Mouse (Mus musculus) embryonic facial prominence, embryonic 11.5 days (tissue): ENCODE results near the gene Rflna. TPM values are rescaled to one million over a fixed set of nuclear protein-coding genes. Genes with fewer than 3 reads are reported as not detected.

ENCODE experiments used
- ATAC-seq: fragments of 200-750 bp; cut with Nextera tagmentation; replicated peaks from 2 replicates; pipeline ENCODE4 v1.8.0; 2017; ENCODE audit warnings: low read depth; ENCODE audit not compliant: insufficient number of reproducible peaks, low FRiP score, low TSS enrichment
- DNase-seq: peaks from one replicate; pipeline ENCODE4 v3.0.0-alpha.2; 2015; ENCODE audit warnings: low spot score
- H3K27ac ChIP-seq: fragments of 300-500 bp; sonication (generic); replicated peaks from 2 replicates; pipeline ENCODE4 v1.5.1; 2014; ENCODE audit warnings: mild to moderate bottlenecking, low read depth, low read length, control low read depth
- H3K27me3 ChIP-seq: fragments of 300-500 bp; sonication (generic); 2 replicates; pipeline ENCODE4 v1.6.1; 2014; ENCODE audit warnings: mild to moderate bottlenecking, low read length, moderate library complexity, mixed read lengths; ENCODE audit not compliant: control insufficient read depth, insufficient read depth
- H3K36me3 ChIP-seq: fragments of 300-500 bp; sonication (generic); replicated peaks from 2 replicates; pipeline ENCODE4 v1.6.1; 2014; ENCODE audit warnings: low read depth, mild to moderate bottlenecking, low read length, moderate library complexity, mixed read lengths; ENCODE audit not compliant: control insufficient read depth, insufficient read depth
- H3K4me1 ChIP-seq: fragments of 300-500 bp; sonication (generic); 2 replicates; pipeline ENCODE4 v1.6.1; 2014; ENCODE audit warnings: low read length, mixed read lengths; ENCODE audit not compliant: control insufficient read depth, insufficient read depth
- H3K4me2 ChIP-seq: fragments of 300-500 bp; sonication (generic); 2 replicates; pipeline ENCODE4 v1.6.1; 2014; ENCODE audit warnings: low read depth, mild to moderate bottlenecking, control low read depth, low read length, moderate library complexity
- H3K4me3 ChIP-seq: fragments of 300-500 bp; sonication (generic); 2 replicates; pipeline ENCODE4 v1.5.1; 2014; ENCODE audit warnings: low read depth, low read length, control low read depth
- H3K9ac ChIP-seq: fragments of 300-500 bp; sonication (generic); replicated peaks from 2 replicates; pipeline ENCODE4 v1.6.1; 2014; ENCODE audit warnings: mild to moderate bottlenecking, control low read depth, low read length
- H3K9me3 ChIP-seq: fragments of 300-500 bp; sonication (generic); replicated peaks from 2 replicates; pipeline ENCODE4 v1.6.1; 2016; ENCODE audit warnings: mild to moderate bottlenecking, low read length, inconsistent platforms, mixed read lengths; ENCODE audit not compliant: control insufficient read depth
- WGBS: fragments of 180-500 bp; shearing (Covaris S2); extraction: QIAGEN DNeasy Blood & Tissue Kit; methylation state at CpG from one replicate; pipeline ENCODE4 v1.1.7; 2014; 5-methylcytosine and 5-hydroxymethylcytosine counted together
- polyA plus RNA-seq: library from polyadenylated mRNA; unstranded; fragments of >200 nt; fragmentation: Nextera tagmentation; extraction: Ambion mirVana; gene quantifications from 2 replicates; pipeline ENCODE4 v1.2.1, GENCODE M21; 2014

Gene Rflna
- polyA plus RNA-seq, 1 experiment from 2014 or later, result 7.2 TPM

DNA sequence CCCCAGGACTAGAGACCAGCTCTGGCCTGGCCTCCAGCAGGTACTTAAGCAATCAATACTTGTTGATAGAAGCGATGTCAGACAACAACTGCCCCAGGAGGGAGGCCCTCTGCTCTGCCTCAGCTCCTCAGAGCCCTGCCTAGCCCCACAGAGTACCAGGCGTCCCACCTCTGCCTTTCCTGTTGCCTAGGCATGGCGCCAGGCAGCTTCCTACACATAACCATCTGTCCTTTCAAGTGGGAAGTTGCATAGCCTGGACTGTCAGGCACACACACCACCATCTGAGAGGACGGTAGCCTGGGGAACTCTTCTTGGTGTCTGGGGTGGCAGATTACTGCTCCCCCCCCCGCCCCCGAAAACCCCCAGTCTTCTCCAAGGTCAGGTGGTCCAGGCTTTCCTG is 6.2 kb upstream of the Rflna start:
- 61% methylated on average over 6 of the region's 6 CpGs for WGBS
- Histone ChIP-seq H3K27ac (no peak overlapping the region), H3K36me3 (no peaks in the 10 kb centered on the region), H3K4me1 (no peaks in the 10 kb centered on the region), H3K27me3 (no peaks in the 10 kb centered on the region), H3K4me3 (no peak overlapping the region), H3K9me3 (no peaks in the 10 kb centered on the region), H3K4me2 (no peak overlapping the region), H3K9ac (no peak overlapping the region)
- no peak for DNase-seq
- ATAC-seq, result no peak

DNA sequence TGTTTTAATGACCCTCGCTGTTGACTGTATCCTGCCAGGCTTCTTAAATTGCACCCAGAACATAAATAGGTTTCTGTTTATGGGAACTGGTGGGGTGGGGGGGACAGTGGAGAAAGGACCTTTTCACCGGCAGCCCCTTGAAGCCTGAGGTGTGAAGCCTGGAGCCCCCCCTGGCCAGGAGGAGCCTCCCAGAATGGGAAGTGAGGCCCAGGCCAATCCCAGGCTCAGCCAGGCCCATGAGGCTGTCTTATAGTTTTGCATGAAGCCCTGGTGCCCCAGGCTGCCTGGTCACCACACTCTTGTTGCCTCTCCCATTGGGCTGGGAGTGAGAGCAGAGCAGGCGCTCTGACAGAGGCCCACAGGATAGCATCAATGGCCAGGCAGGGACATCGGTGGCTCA is 5.1 kb upstream of the Rflna start:
- Histone ChIP-seq H3K27ac (no peak overlapping the region), H3K4me3 (no peak overlapping the region)
- 69% methylated on average over 4 of the region's 4 CpGs for WGBS

DNA sequence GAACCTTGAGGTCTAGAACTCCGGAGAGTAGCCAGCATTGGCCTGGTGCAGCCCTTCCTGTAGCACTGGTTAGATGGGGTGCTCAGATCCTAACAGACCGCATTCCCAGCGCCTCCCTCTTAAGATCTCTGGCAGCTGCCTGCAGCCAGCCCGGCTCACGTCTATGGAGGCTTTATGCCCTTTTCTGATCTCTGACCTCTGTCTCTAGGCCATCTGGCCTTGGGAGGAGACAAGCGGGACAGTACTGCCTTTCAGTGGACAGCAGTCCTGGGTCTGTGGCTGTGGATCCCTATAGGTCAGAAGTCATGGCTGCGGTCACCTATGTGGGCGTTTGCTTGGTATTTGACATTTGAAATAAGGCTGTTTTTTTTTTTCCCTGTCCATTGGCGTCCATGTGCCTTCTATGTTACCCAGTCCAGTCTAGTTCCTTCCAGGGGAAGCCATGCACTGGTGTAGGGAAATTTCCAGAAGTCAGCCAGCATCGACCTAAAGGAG is 2.2 kb upstream of the Rflna start:
- H3K27ac ChIP-seq, result no peak overlapping the region
- DNase-seq, result no peak
- H3K4me1 ChIP-seq, result peaks cover 3% of the 10 kb centered on the region
- H3K4me3 ChIP-seq, result no peak overlapping the region
- 35% methylated on average over 10 of the region's 10 CpGs for WGBS
- no peaks in the 10 kb centered on the region for H3K36me3 ChIP-seq
- H3K9ac ChIP-seq, result no peak overlapping the region
- no peak overlapping the region for H3K4me2 ChIP-seq
- peaks cover 10% of the 10 kb centered on the region; the same call in 1 of the 2 replicates for H3K27me3 ChIP-seq
- ATAC-seq, result no peak
- no peaks in the 10 kb centered on the region for H3K9me3 ChIP-seq

More for the DNA sequence above, 5.1 kb upstream of the Rflna start:
- Histone ChIP-seq H3K27me3 (no peaks in the 10 kb centered on the region), H3K36me3 (no peaks in the 10 kb centered on the region), H3K9me3 (no peaks in the 10 kb centered on the region), H3K9ac (no peak overlapping the region), H3K4me2 (no peak overlapping the region), H3K4me1 (no peaks in the 10 kb centered on the region; the same call in 1 of the 2 replicates)
- DNase-seq (no peak), ATAC-seq (no peak)

DNA sequence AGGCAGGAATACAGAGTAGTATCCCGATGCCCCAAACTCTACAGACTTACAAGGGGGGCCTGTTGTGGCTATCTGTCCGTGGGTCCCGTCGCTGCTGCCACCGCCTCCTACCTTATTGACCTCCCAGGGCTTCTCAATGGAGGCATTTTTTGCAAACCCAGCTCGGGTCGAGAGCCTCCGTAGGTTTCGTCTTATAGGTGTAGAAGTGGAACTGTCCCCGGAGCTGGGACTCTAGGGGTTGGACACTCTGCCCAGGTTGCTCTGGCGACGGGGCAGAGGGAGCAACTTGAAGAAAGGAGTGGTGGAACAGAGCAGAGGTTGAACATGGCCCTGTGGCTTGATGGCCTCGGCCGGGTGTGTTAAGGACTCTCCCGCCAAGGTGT is 843 bp downstream of the Rflna start:
- Histone ChIP-seq H3K9me3 (no peaks in the 10 kb centered on the region), H3K9ac (peak overlapping the region; percentile 47; the same call in 1 of the 2 replicates), H3K36me3 (no peaks in the 10 kb centered on the region; the same call in 1 of the 2 replicates), H3K4me3 (peak overlapping the region; percentile 42), H3K4me2 (peak overlapping the region; percentile 71), H3K4me1 (peaks cover 3% of the 10 kb centered on the region), H3K27ac (no peak overlapping the region), H3K27me3 (peaks cover 10% of the 10 kb centered on the region; the same call in 1 of the 2 replicates)
- no peak for ATAC-seq
- 11% methylated on average over 15 of the region's 15 CpGs for WGBS
- no peak for DNase-seq

DNA sequence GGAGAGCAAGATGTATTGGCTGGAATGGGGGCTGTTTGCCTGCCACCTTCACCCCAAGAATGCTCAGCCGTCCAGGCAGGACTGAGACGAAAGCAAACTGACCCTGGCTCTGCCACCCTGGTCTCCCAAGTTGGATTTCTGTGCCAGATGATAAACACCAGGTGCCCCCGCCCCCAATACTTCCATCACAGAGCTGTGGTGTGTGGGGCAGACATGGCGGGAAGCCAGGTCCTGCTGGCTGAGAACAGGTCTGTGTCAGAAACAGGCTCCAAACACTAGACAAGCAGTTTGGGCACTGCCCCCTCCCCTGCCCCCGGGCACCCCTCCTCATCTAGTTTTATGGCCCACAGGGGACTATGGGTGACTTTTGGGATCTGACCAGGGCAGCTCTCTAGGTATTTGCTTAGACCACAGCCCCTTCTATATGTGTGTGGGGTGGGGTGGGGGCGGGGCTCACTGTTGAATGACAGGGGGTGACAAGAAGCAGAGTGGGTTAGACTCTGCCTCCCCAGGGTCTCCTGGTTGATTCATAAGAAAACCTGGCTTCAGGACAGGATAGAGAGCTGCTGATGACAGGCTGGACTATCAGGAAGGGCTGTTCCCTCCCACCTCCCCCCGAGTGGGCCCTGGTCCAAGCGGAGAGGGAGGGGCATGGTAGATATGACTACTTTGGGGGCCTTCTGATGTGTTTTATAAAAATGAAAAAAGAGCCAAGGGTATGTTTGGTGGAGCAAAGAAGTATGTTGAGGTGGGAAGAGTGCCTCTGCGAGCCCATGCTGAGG is 3.0 kb downstream of the Rflna start:
- Histone ChIP-seq H3K27me3 (peaks cover 10% of the 10 kb centered on the region; the same call in 1 of the 2 replicates), H3K27ac (no peak overlapping the region), H3K9ac (no peak overlapping the region), H3K4me2 (no peak overlapping the region), H3K4me3 (no peak overlapping the region), H3K36me3 (no peaks in the 10 kb centered on the region; the same call in 1 of the 2 replicates), H3K4me1 (peaks cover 3% of the 10 kb centered on the region), H3K9me3 (no peaks in the 10 kb centered on the region)
- DNase-seq (peak; percentile 9), ATAC-seq (0 out of 2 replicates have a peak, but pooled peaks have one; percentile 7)
- 74% methylated on average over 9 of the region's 9 CpGs for WGBS

DNA sequence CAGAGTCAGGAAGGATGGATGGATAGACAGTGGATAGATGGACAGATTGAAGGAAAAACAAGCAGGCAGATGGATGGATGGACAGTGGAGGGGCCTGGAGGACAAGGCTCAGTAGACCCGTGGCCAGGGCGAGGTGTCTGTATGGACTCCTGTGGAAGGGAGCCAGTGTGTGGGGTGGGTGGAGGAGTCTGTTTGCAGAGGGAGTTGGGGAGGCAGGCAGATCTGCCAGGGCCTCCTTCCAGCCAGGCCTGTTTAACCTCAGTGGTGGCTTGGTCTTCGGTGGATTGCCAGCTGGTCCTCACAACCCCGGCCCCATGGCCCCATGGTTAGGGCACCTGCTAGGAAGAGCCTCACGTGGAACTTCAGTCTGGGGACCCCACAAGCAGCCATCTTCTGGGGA is 3.9 kb downstream of the Rflna start:
- Histone ChIP-seq H3K4me3 (no peak overlapping the region), H3K4me1 (peaks cover 3% of the 10 kb centered on the region), H3K27me3 (peaks cover 10% of the 10 kb centered on the region; the same call in 1 of the 2 replicates), H3K9me3 (no peaks in the 10 kb centered on the region), H3K4me2 (no peak overlapping the region), H3K27ac (no peak overlapping the region), H3K9ac (no peak overlapping the region), H3K36me3 (no peaks in the 10 kb centered on the region; the same call in 1 of the 2 replicates)
- DNase-seq (no peak), ATAC-seq (no peak)
- WGBS, result 86% methylated on average over 5 of the region's 5 CpGs

DNA sequence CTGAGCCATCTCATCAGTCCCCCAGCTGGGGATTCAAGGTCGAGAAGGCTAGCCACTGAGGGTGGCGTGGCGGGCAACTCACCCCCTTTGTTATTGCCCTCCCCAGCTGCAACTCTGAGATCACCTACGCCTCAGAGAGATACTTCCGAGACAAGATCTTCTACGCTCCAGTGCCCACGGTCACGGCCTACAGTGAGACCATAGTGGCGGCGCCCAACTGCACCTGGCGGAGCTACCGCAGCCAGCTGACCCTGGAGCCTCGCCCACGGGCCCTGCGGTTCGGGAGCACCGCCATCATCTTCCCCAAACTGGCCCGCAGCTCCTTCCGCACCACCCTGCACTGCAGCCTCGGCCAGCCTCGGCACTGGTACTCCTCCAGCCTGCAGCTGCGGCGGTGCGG is 8.1 kb downstream of the Rflna start:
- Histone ChIP-seq H3K27me3 (no peaks in the 10 kb centered on the region), H3K4me2 (no peak overlapping the region), H3K36me3 (no peaks in the 10 kb centered on the region; the same call in 1 of the 2 replicates), H3K27ac (no peak overlapping the region), H3K9ac (no peak overlapping the region), H3K4me1 (no peaks in the 10 kb centered on the region), H3K4me3 (no peak overlapping the region), H3K9me3 (no peaks in the 10 kb centered on the region)
- ATAC-seq (no peak), DNase-seq (no peak)
- WGBS, result 89% methylated on average over 24 of the region's 24 CpGs

DNA sequence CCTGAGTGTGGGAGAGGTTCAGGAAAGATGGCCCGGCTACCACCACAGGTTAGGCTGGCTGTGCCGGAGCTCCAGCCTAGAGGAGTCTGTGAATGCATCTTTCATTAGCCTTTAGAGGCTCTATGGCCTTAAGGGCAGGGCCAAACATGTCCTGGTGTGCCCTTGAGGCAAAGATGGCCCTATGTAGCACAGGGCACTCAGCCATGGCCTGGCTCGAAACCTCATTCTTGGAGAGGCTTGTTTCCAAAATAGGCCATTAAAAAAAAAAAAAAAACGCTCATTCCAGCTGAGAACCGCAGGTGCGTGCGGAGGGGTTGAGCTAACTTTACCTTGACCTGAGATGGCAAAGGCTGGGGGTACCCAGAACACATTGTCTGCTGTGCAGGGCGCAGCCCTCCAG is 8.6 kb downstream of the Rflna start:
- Histone ChIP-seq H3K27me3 (no peaks in the 10 kb centered on the region), H3K9ac (no peak overlapping the region), H3K9me3 (no peaks in the 10 kb centered on the region), H3K27ac (no peak overlapping the region), H3K4me1 (no peaks in the 10 kb centered on the region), H3K4me2 (no peak overlapping the region), H3K4me3 (no peak overlapping the region), H3K36me3 (no peaks in the 10 kb centered on the region; the same call in 1 of the 2 replicates)
- ATAC-seq (no peak), DNase-seq (no peak)
- WGBS, result 88% methylated on average over 8 of the region's 8 CpGs
